Mouse (Mus musculus) midbrain, embryonic 11.5 days (tissue): Measurements from ENCODE around the gene Gm21860. TPM values are rescaled to one million over a fixed set of nuclear protein-coding genes. Genes with fewer than 3 reads are reported as not detected.
"Not testable (repeated sequence)": the region's sequence is repeated elsewhere in the genome, so short reads cannot be mapped to it uniquely, and the experiment has no call there.

Experiments
- ATAC-seq: fragments of 200-750 bp; cut with Nextera tagmentation; 2 replicates; pipeline ENCODE4 v1.8.0; 2017; ENCODE audit warnings: moderate TSS enrichment, moderate library complexity; ENCODE audit not compliant: low FRiP score
- DNase-seq: peaks from one replicate; pipeline ENCODE4 v3.0.0; 2015; ENCODE audit warnings: low spot score; ENCODE audit errors: missing footprints
- H3K27ac ChIP-seq: fragments of 300-500 bp; sonication (generic); 2 replicates; pipeline ENCODE4 v1.5.1; 2014; ENCODE audit warnings: low read depth, low read length
- H3K27me3 ChIP-seq: fragments of 300-500 bp; sonication (generic); 2 replicates; pipeline ENCODE4 v1.6.1; 2014; ENCODE audit warnings: mild to moderate bottlenecking, low read length, moderate library complexity, mixed read lengths; ENCODE audit not compliant: control insufficient read depth, insufficient read depth
- H3K36me3 ChIP-seq: fragments of 300-500 bp; sonication (generic); 2 replicates; pipeline ENCODE4 v1.6.1; 2014; ENCODE audit warnings: mild to moderate bottlenecking, low read length, moderate library complexity, mixed read lengths; ENCODE audit not compliant: control insufficient read depth, insufficient read depth
- H3K4me1 ChIP-seq: fragments of 300-500 bp; sonication (generic); 2 replicates; pipeline ENCODE4 v1.6.1; 2014; ENCODE audit warnings: low read length; ENCODE audit not compliant: control insufficient read depth, insufficient read depth
- H3K4me2 ChIP-seq: fragments of 300-500 bp; sonication (generic); 2 replicates; pipeline ENCODE4 v1.6.1; 2014; ENCODE audit warnings: mild to moderate bottlenecking, moderate library complexity
- H3K4me3 ChIP-seq: fragments of 300-500 bp; sonication (generic); 2 replicates; pipeline ENCODE4 v1.5.1; 2014; ENCODE audit warnings: low read depth, low read length
- H3K9ac ChIP-seq: fragments of 300-500 bp; sonication (generic); 2 replicates; pipeline ENCODE4 v1.6.1; 2014; ENCODE audit warnings: low read length
- H3K9me3 ChIP-seq: fragments of 300-500 bp; sonication (generic); 2 replicates; pipeline ENCODE4 v1.6.1; 2016; ENCODE audit warnings: low read length; ENCODE audit not compliant: control insufficient read depth
- WGBS: fragments of 180-500 bp; shearing (Covaris S2); extraction: QIAGEN DNeasy Blood & Tissue Kit; methylation state at CpG from one replicate; pipeline ENCODE4 v1.1.7; 2014; 5-methylcytosine and 5-hydroxymethylcytosine counted together
- polyA plus RNA-seq: library from polyadenylated mRNA; unstranded; fragments of >200 nt; fragmentation: Nextera tagmentation; extraction: Ambion mirVana; gene quantifications from 2 replicates; pipeline ENCODE4 v1.2.1, GENCODE M21; 2014

The Gm21860 gene
- polyA plus RNA-seq, 1 experiment from 2014 or later, result not detected

DNA sequence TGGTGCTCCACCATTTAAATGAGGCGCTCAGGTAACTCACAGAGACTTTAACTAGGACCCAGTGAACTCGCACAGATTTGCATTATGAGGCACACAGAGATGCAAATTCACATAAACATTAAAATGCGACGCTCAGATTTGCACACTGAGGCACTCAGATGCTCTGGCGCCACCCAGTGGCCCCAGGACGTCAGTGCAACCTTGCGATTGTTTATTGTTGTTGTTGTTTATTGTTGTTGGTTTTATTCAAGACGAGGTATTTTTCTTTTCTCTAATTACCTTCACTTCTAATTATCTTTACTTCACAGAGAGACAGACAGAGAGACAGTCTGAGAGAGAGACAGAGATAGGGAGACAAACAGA lies 20.3 kb downstream of the Gm21860 start:
- WGBS, result 67% methylated on average over 8 of the region's 8 CpGs
- H3K4me3 ChIP-seq, H3K27me3 ChIP-seq, H3K27ac ChIP-seq, H3K9me3 ChIP-seq, ATAC-seq, H3K4me2 ChIP-seq, H3K9ac ChIP-seq, H3K36me3 ChIP-seq, H3K4me1 ChIP-seq: not testable (repeated sequence)
- peak; percentile 87 for DNase-seq

DNA sequence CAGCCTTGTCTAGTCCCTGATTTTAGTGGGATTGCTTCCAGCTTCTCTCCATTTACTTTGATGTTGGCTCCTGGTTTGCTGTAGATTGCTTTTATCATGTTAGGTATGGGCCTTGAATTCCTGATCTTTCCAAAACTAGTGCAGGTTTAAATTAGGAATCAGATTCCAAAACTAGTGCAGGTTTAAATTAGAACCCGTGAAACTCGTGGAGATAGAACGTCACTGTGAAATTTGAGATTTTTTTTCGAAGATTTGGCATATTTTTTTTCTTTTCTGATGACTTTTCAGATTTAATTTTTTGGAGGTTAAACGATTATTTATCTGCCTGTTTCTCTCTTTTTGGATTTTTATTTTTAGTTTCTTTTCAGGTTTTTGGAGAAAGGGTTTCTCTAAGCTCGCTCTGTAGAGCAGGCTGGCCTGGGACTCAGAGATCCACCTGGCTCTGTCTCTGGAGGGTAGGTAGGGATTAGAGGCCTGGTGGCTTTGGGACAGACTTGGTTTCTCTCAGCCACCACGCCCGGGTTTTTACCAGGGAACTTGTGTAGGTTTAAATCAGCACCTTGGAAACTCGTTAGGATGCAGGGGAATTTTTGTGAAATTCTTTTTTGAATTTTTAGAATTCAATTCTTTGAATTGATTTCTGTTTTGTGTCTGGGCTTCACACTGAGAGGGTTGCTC lies 20.8 kb downstream of the Gm21860 start:
- H3K9ac ChIP-seq, H3K4me1 ChIP-seq, H3K4me2 ChIP-seq, ATAC-seq, H3K4me3 ChIP-seq, H3K36me3 ChIP-seq, H3K9me3 ChIP-seq, H3K27me3 ChIP-seq, H3K27ac ChIP-seq: not testable (repeated sequence)
- peak; percentile 87 for DNase-seq
- WGBS, result 89% methylated on average over 9 of the region's 9 CpGs

DNA sequence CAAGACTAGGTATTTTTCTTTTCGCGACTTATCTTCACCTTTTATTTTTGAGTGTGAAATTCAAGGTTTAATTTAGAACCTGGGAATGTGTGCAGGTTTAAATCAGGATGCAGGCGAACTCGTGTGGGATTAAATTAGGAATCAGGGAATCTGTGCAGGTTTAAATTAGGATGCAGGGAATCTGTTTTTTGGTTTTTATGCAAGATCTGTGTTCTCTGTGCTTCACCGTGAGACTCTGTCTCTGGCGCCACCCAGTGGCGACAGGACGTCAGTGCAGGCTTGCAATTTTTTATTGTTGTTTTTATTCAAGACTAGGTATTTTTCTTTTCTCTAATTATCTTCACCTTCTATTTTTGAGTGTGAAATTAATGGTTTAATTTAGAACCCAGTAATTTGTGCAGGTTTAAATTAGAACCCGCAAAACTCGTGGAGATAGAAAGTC lies 22.5 kb downstream of the Gm21860 start:
- H3K9me3 ChIP-seq, H3K9ac ChIP-seq, H3K27ac ChIP-seq, H3K4me3 ChIP-seq, H3K36me3 ChIP-seq, H3K4me2 ChIP-seq, H3K27me3 ChIP-seq, H3K4me1 ChIP-seq: not testable (repeated sequence)
- DNase-seq, result peak; percentile 97
- peak; percentile 65; the same call in 1 of the 2 replicates for ATAC-seq
- WGBS, result 57% methylated on average over 10 of the region's 10 CpGs

DNA sequence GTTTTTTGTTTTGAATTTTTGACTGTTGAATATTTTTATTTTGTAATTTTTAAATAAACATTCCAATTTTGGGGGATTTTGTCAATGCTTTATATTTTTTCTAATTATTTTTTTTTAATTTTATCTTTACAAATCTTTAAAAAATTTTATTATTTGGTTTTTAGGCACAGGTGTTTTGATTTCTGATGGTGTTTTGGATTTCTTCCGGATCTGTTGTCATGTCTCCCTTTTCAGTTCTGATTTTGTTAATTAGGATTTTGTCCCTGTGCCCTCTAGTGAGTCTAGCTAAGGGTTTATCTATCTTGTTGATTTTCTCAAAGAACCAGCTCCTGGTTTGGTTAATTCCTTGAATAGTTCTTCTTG lies 23.0 kb downstream of the Gm21860 start:
- not testable (repeated sequence) for DNase-seq, H3K27me3 ChIP-seq, H3K27ac ChIP-seq, H3K9me3 ChIP-seq, H3K9ac ChIP-seq, ATAC-seq, H3K4me3 ChIP-seq, H3K4me1 ChIP-seq, H3K36me3 ChIP-seq, H3K4me2 ChIP-seq
- WGBS, result 64% methylated on average over 1 of the region's 1 CpGs

DNA sequence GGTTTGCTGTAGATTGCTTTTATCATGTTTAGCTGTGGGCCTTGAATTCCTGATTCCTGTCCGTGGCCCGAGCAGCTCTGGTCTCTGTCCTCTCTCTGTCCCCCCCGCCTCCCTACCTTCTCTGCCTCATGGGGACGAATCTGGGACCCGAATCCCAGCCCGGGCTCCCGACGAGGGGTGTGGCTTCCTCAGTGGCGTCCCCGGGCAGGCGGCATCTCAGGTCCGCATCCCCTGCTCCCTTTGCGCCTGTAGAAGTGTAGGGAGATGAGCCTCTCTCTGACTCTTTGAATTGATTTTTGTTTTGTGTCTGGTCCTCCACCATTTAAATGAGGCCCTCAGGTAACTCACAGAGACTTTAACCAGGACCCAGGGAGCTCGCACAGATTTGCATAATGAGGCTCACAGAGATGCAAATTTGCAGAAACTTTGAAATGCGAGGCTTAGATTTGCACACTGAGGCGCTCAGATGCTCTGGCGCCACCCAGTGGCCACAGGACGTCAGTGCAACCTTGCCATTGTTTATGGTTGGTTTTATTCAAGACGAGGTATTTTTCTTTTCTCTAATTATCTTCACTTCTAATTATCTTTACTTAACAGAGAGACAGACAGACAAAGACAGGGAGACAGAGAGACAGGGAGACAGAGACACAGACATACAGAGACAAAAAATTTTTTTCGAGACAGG lies 23.6 kb downstream of the Gm21860 start:
- peak; percentile 94 for ATAC-seq

DNA sequence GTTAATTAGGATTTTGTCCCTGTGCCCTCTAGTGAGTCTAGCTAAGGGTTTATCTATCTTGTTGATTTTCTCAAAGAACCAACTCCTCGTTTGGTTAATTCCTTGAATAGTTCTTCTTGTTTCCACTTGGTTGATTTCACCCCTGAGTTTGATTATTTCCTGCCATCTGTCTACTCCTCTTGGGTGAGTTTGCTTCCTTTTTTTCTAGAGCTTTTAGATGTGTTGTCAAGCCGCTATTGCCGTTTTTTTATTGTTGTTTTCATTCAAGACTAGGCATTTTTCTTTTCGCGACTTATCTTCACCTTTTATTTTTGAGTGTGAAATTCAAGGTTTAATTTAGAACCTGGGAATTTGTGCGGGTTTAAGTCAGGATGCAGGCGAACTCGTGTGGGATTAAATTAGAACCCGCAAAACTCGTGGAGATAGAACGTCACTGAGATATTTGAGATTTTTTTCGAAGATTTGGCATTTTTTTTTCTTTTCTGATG lies 24.8 kb downstream of the Gm21860 start:
- H3K4me2 ChIP-seq, H3K4me3 ChIP-seq, H3K36me3 ChIP-seq, H3K27me3 ChIP-seq, H3K27ac ChIP-seq, H3K9me3 ChIP-seq, ATAC-seq, DNase-seq, H3K9ac ChIP-seq, H3K4me1 ChIP-seq: not testable (repeated sequence)
- WGBS, result 68% methylated on average over 11 of the region's 12 CpGs

More for the DNA sequence above, 23.6 kb downstream of the Gm21860 start:
- H3K4me1 ChIP-seq, H3K4me3 ChIP-seq, H3K4me2 ChIP-seq, H3K9ac ChIP-seq, H3K27me3 ChIP-seq, H3K27ac ChIP-seq, H3K36me3 ChIP-seq, H3K9me3 ChIP-seq: not testable (repeated sequence)
- WGBS, result 61% methylated on average over 20 of the region's 20 CpGs
- peak; percentile 89 for DNase-seq

DNA sequence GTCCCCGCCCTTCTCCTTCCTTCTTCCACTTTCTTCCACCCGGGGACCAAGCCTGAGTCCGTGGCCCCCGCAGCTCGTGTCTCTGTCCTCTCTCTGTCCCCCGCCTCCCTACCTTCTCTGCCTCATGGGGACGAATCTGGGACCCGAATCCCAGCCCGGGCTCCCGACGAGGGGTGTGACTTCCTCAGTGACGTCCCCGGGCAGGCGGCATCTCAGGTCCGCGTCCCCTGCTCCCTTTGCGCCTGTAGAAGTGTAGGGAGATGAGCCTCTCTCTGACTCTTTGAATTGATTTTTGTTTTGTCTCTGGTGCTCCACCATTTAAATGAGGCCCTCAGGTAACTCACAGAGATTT lies 25.7 kb downstream of the Gm21860 start:
- WGBS, result 75% methylated on average over 14 of the region's 17 CpGs
- ATAC-seq, result peak; percentile 81

DNA sequence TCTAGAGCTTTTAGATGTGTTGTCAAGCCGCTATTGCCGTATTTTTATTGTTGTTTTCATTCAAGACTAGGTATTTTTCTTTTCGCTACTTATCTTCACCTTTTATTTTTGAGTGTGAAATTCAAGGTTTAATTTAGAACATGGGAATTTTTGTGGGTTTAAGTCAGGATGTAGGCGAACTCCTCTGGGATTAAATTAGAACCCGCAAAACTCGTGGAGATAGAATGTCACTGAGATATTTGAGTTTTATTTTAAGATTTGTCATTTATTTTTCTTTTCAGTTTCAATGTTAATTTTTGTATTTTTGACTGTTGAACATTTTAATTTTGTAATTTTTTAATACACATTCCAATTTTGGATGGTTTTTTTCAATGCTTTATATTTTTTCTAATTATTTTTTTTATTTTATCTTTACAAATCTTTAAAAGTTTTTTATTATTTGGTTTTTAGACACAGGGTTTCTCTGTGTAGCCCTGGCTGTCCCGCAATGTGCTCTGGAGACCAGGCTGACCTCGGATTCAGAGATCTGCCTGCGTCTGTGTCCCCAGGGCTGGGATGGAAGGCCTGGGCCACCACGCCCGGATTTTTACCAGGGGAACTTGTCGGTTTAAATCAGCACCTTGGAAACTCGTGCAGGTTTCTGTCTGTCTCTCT lies 26.2 kb downstream of the Gm21860 start:
- not testable (repeated sequence) for H3K27ac ChIP-seq, DNase-seq, H3K9me3 ChIP-seq, ATAC-seq, H3K4me3 ChIP-seq, H3K4me1 ChIP-seq, H3K4me2 ChIP-seq, H3K9ac ChIP-seq, H3K27me3 ChIP-seq, H3K36me3 ChIP-seq
- 75% methylated on average over 9 of the region's 13 CpGs for WGBS

More for the DNA sequence above, 25.7 kb downstream of the Gm21860 start:
- not testable (repeated sequence) for H3K27ac ChIP-seq, H3K4me2 ChIP-seq, H3K4me1 ChIP-seq, H3K9me3 ChIP-seq, H3K9ac ChIP-seq, DNase-seq, H3K4me3 ChIP-seq, H3K27me3 ChIP-seq, H3K36me3 ChIP-seq
